Mouse (Mus musculus): ENCODE data around the gene Sgsh. TPM values are rescaled to one million over a fixed set of nuclear protein-coding genes. Genes with fewer than 3 reads are reported as not detected.
A peak's percentile ranks its signal among the peaks of the same experiment; 100 is the strongest.

Gene Sgsh
- total and polyA plus RNA-seq, 3 experiments: 5.5 to 11.1 (median 5.7) TPM

DNA sequence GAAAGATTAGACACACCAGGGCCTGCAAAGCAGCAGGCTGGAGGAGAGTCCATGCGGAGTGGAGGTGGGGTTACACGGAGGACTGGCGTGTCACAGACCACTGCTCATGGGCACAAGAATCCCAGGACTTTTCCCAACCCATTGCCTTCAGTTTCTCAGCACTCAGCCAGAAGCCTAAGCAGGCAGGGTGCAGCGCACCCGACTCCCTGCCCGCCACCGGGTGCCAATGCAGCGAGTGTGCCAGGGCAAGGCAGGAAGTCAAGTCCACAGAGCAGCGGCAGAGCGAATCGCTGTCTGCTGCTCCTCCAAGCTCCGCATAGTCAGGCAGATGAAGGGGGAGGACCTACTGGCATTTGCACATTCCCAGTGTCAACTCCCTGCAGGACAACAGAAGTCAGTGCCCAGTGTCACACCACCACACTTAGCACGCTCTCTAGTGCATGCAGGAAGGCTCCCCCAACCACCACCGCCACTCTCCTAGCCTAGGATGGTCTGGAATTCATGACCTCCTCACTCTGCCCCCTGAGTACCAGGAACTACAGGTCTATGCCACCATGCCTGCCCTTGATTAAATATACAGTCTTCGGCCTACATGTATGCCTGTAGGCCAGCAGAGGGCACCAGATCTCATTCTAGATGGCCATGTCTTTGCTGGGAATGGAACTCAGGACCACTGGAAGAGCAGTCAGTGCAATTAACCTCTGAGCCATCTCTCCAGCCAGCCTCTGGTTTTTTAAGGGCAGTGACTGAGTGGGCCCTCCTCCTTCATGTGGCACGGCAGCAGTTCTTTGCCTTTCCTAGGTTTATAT is 50.2 kb downstream of the Sgsh start:
- H3K36me3 ChIP-seq (ENCODE audit: control insufficient read depth, insufficient read depth, low read length): no peaks in the 10 kb centered on the region
- no peak overlapping the region for H3K9ac ChIP-seq (ENCODE audit: low read depth, low read length)
- no peak overlapping the region for H3K27ac ChIP-seq
- TF ChIP-seq CTCF (IDR thresholded peaks at IDR 0.05) (peak; percentile 72), EP300 (IDR thresholded peaks at IDR 0.05; ENCODE audit: insufficient read depth, low read depth, low read length) (0 out of 2 replicates have a peak, but pooled peaks have one; percentile 17), POLR2A (IDR thresholded peaks at IDR 0.05; ENCODE audit: insufficient read depth, low read depth, low read length) (no peak)
- no peak overlapping the region for H3K4me3 ChIP-seq
- H3K4me1 ChIP-seq (ENCODE audit: control insufficient read depth, insufficient read depth, low read length): no peaks in the 10 kb centered on the region
- intact Hi-C loops (cut with DNase I): no loop called here
- no peaks in the 10 kb centered on the region for H3K27me3 ChIP-seq (ENCODE audit: control insufficient read depth, insufficient read depth, low read length)
- 44% methylated on average over 16 of the region's 16 CpGs for WGBS
- DNase-seq: peak; percentile 25 to 41
- no peaks in the 10 kb centered on the region for H3K79me2 ChIP-seq (replicated peaks; ENCODE audit: control insufficient read depth, insufficient read depth, low read length)

DNA sequence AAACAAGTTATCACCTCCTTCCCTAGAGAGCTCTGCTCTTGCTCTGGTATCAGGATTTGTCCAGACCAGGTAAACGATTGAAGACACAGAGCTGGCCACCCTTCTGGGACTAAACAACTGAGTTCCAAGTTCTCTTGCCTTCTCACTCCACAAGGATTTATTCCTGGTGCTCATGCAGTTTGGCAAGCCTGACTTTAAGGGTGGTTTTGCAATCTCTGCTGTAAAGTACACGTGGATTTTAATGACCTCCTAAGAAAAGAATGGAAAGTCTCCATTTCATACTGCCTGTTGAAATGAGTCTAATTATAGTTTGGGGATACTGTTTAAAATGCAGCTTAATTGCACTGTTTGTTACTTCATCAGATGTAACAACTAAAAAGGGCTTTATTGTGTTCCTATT is 54.4 kb downstream of the Sgsh start:
- TF ChIP-seq EP300 (IDR thresholded peaks at IDR 0.05; ENCODE audit: insufficient read depth, low read depth, low read length): no peak
- TF ChIP-seq POLR2A (IDR thresholded peaks at IDR 0.05; ENCODE audit: insufficient read depth, low read depth, low read length): no peak
- no peak for TF ChIP-seq CTCF (IDR thresholded peaks at IDR 0.05)
- WGBS: 20% methylated on average over 2 of the region's 2 CpGs
- Histone ChIP-seq H3K27me3 (ENCODE audit: control insufficient read depth, insufficient read depth, low read length) (no peaks in the 10 kb centered on the region), H3K36me3 (ENCODE audit: control insufficient read depth, insufficient read depth, low read length) (no peaks in the 10 kb centered on the region), H3K79me2 (replicated peaks; ENCODE audit: control insufficient read depth, insufficient read depth, low read length) (peaks cover 5% of the 10 kb centered on the region; the same call in 1 of the 2 replicates), H3K4me1 (ENCODE audit: control insufficient read depth, insufficient read depth, low read length) (peaks cover 4% of the 10 kb centered on the region), H3K4me3 (no peak overlapping the region), H3K27ac (no peak overlapping the region), H3K9ac (ENCODE audit: low read depth, low read length) (no peak overlapping the region)
- DNase-seq: no peak
- intact Hi-C loops (cut with DNase I): no loop called here

DNA sequence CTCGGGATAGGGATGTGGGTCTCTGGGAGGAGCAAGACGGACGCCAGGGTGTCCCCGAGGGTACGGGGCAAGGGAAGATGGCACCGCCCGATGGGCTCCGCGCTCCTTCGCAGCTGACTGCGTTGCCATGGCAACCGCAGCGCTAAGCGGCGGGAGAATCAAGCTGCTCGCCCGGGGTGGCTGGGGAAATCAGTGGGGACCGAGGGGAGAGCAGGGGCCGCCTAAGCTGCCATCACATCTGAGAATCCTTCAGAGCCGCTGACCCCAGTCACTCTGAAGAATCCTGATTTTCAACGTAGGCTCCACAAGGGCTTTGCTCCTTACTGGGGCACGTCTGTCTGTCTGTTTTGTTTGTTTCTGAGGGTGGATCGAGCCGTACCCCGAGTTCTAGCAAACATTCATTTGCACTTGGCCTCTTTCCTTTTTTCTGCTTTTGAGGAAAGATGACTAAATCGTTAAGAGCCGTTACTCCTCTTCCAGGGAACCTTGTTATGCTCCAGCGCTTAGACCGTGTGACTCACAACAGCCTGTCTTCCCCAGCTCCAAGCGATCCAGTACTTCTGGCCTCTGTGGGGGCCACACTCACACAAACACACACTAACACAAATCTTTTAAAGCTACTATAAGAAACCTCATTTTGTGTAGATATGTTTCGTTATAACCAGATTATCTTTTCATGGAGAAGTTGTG is 54.9 kb downstream of the Sgsh start:
- peak overlapping the region; percentile 91 for H3K27ac ChIP-seq
- no peaks in the 10 kb centered on the region for H3K36me3 ChIP-seq (ENCODE audit: control insufficient read depth, insufficient read depth, low read length)
- H3K9ac ChIP-seq (ENCODE audit: low read depth, low read length): peak overlapping the region; percentile 95
- H3K4me3 ChIP-seq: peak overlapping the region; percentile 94
- no peaks in the 10 kb centered on the region for H3K27me3 ChIP-seq (ENCODE audit: control insufficient read depth, insufficient read depth, low read length)
- DNase-seq: no peak
- H3K79me2 ChIP-seq (replicated peaks; ENCODE audit: control insufficient read depth, insufficient read depth, low read length): peaks cover 5% of the 10 kb centered on the region; the same call in 1 of the 2 replicates
- 2% methylated on average over 31 of the region's 31 CpGs for WGBS
- intact Hi-C loops (cut with DNase I): no loop called here
- no peak for TF ChIP-seq POLR2A (IDR thresholded peaks at IDR 0.05; ENCODE audit: insufficient read depth, low read depth, low read length)
- TF ChIP-seq CTCF (IDR thresholded peaks at IDR 0.05): no peak
- TF ChIP-seq EP300 (IDR thresholded peaks at IDR 0.05; ENCODE audit: insufficient read depth, low read depth, low read length): no peak
- peaks cover 4% of the 10 kb centered on the region for H3K4me1 ChIP-seq (ENCODE audit: control insufficient read depth, insufficient read depth, low read length)

DNA sequence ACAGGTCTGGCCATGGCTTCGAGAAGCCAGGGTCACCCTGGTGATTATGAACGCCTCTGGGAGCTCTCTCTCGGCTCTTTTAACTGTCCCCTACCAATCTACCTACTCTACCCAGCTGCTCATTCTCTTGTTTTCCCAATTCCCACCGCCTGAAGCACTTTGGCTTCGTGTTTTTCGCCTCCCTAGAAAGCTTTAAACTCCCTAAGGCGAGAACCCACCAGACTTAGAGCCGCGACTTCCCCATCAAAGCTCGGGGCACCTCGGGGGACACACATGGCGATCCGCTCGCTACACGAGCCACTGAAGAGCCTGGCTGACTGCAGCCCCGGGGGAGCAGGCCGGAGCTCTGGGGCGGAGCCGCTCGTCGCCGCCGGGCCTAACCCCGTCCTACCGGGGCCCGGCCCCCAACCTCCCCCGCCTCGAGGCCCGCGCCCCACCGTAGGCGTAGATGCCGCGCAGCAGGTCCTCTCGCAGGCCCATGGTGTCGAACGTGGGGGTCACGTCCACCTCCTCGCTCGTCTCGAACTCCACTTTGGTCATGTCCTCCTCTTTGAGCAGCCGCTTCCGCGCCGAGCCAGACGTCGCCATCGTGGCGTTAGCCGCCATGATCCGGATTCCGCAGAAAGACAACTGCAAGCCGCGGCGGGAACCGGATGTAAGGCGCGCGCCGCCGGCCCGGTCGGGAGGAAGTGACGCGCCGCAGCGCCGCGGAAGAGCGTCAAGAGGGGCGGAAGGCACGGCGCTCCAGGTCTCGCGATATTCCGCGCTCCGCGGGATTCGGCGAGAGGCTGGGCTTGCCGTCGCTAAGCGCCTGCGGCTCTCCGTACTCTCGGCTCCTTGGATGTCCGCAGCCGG is 55.7 kb downstream of the Sgsh start, which contains the start of gene Eif4a3:
Eif4a3 (minus strand) TSS at position 699 of the 855 bp plus-strand sequence.
- WGBS: under 1% methylated on average over 89 of the region's 89 CpGs
- Histone ChIP-seq H3K27ac (peak within 1 kb of the TSS; percentile 91), H3K27me3 (ENCODE audit: control insufficient read depth, insufficient read depth, low read length) (no peaks in the 10 kb centered on the region), H3K9ac (ENCODE audit: low read depth, low read length) (peak within 1 kb of the TSS; percentile 95), H3K4me3 (peak within 1 kb of the TSS; percentile 94), H3K4me1 (ENCODE audit: control insufficient read depth, insufficient read depth, low read length) (peaks cover 4% of the 10 kb centered on the region), H3K36me3 (ENCODE audit: control insufficient read depth, insufficient read depth, low read length) (no peaks in the 10 kb centered on the region), H3K79me2 (replicated peaks; ENCODE audit: control insufficient read depth, insufficient read depth, low read length) (peaks cover 5% of the 10 kb centered on the region; the same call in 1 of the 2 replicates)
- DNase-seq: peak; percentile 96 to 99
- intact Hi-C loops (cut with DNase I): no loop called here
- TF ChIP-seq CTCF (IDR thresholded peaks at IDR 0.05): no peak
- TF ChIP-seq EP300 (IDR thresholded peaks at IDR 0.05; ENCODE audit: insufficient read depth, low read depth, low read length): peak; percentile 41; the same call in 1 of the 2 replicates
- peak; percentile 86 for TF ChIP-seq POLR2A (IDR thresholded peaks at IDR 0.05; ENCODE audit: insufficient read depth, low read depth, low read length)

DNA sequence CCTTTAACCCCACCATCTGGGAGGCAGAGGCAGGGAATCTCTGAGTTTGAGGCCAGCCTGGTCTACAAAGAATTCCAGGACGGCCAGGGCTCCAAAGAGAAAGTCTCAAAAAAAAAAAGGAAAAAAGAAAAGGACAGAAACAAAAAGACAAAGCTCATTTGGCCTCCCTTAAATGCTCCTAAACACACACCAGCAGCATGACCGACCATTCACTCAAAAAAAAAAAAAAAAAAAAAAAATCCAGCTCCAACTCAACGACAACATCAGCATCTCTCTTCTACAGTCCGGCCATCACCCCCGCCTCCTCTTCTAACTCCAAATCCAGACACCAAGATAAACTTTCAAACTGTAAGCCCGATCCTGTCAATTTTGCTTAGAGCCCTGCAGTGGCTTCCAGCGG is 56.4 kb downstream of the Sgsh start:
- H3K9ac ChIP-seq (ENCODE audit: low read depth, low read length): peak overlapping the region; percentile 86; the same call in 1 of the 2 replicates
- 4% methylated on average over 7 of the region's 7 CpGs for WGBS
- peaks cover 5% of the 10 kb centered on the region; the same call in 1 of the 2 replicates for H3K79me2 ChIP-seq (replicated peaks; ENCODE audit: control insufficient read depth, insufficient read depth, low read length)
- no peak for DNase-seq
- H3K27me3 ChIP-seq (ENCODE audit: control insufficient read depth, insufficient read depth, low read length): no peaks in the 10 kb centered on the region
- H3K36me3 ChIP-seq (ENCODE audit: control insufficient read depth, insufficient read depth, low read length): no peaks in the 10 kb centered on the region
- H3K4me3 ChIP-seq: peak overlapping the region; percentile 94
- TF ChIP-seq EP300 (IDR thresholded peaks at IDR 0.05; ENCODE audit: insufficient read depth, low read depth, low read length) (no peak), CTCF (IDR thresholded peaks at IDR 0.05) (no peak), POLR2A (IDR thresholded peaks at IDR 0.05; ENCODE audit: insufficient read depth, low read depth, low read length) (no peak)
- H3K27ac ChIP-seq: peak overlapping the region; percentile 91
- intact Hi-C loops (cut with DNase I): no loop called here
- H3K4me1 ChIP-seq (ENCODE audit: control insufficient read depth, insufficient read depth, low read length): peaks cover 4% of the 10 kb centered on the region

Measured in heart, adult 2 months (tissue).